Mouse (Mus musculus) forebrain, postnatal 0 days (tissue): ENCODE data around the gene Ssr1. TPM values are rescaled to one million over a fixed set of nuclear protein-coding genes. Genes with fewer than 3 reads are reported as not detected.

Experiments used
- ATAC-seq: fragments of 200-750 bp; cut with Nextera tagmentation; 2 replicates; pipeline ENCODE4 v1.8.0; 2017; ENCODE audit warnings: mild to moderate bottlenecking, moderate library complexity
- DNase-seq: peaks from one replicate; pipeline ENCODE4 v3.0.0-alpha.2; 2015
- H3K27ac ChIP-seq: fragments of 300-500 bp; sonication (generic); 2 replicates; pipeline ENCODE4 v1.5.1; 2014; ENCODE audit warnings: low read depth, mild to moderate bottlenecking, antibody characterized with exemption, low read length, moderate library complexity, mixed read lengths
- H3K27me3 ChIP-seq: fragments of 300-500 bp; sonication (generic); 2 replicates; pipeline ENCODE4 v1.6.1; 2014; ENCODE audit warnings: mild to moderate bottlenecking, low read length, mixed read lengths; ENCODE audit not compliant: insufficient read depth
- H3K36me3 ChIP-seq: fragments of 300-500 bp; sonication (generic); 2 replicates; pipeline ENCODE4 v1.6.1; 2014; ENCODE audit warnings: mild to moderate bottlenecking, moderate library complexity; ENCODE audit not compliant: insufficient read depth
- H3K4me1 ChIP-seq: fragments of 300-500 bp; sonication (generic); 2 replicates; pipeline ENCODE4 v1.6.1; 2014; ENCODE audit warnings: antibody characterized with exemption; ENCODE audit not compliant: insufficient read depth
- H3K4me2 ChIP-seq: fragments of 300-500 bp; sonication (generic); 2 replicates; pipeline ENCODE4 v1.6.1; 2014; ENCODE audit warnings: low read depth, mild to moderate bottlenecking, moderate library complexity
- H3K4me3 ChIP-seq: fragments of 300-500 bp; sonication (generic); 2 replicates; pipeline ENCODE4 v1.5.1; 2014; ENCODE audit warnings: low read depth, low read length, mixed read lengths
- H3K9ac ChIP-seq: fragments of 300-500 bp; sonication (generic); 2 replicates; pipeline ENCODE4 v1.6.1; 2014; ENCODE audit warnings: mild to moderate bottlenecking
- H3K9me3 ChIP-seq: fragments of 300-500 bp; sonication (generic); 2 replicates; pipeline ENCODE4 v1.6.1; 2016; ENCODE audit warnings: low read length
- CTCF ChIP-seq: sonication (generic); IDR thresholded peaks from 2 replicates; pipeline ENCODE4 v1.5.1; 2016; ENCODE audit warnings: antibody characterized with exemption, control low read depth, low read depth
- WGBS: fragments of 180-500 bp; shearing (Covaris S2); extraction: QIAGEN DNeasy Blood & Tissue Kit; methylation state at CpG from one replicate; pipeline ENCODE4 v1.1.7; 2014; 5-methylcytosine and 5-hydroxymethylcytosine counted together
- polyA plus RNA-seq: library from polyadenylated mRNA; unstranded; fragments of >200 nt; fragmentation: Nextera tagmentation; extraction: Ambion mirVana; gene quantifications from 2 replicates; pipeline ENCODE4 v1.2.1, GENCODE M21; 2015
- total RNA-seq: library from RNA; depleted of rRNA; stranded (reverse); fragments of >200 nt; gene quantifications from 2 replicates; pipeline ENCODE4 v1.2.3, GENCODE M21; 2014

Gene Ssr1
- total and polyA plus RNA-seq, 2 experiments from 2014 or later = 48.8 to 75.6 TPM

GRCm38 (mm10) chr13:37940167-37940566, 53.9 kb downstream of the Ssr1 start:
- DNase-seq = no peak
- WGBS = 90% methylated on average over 2 of the region's 2 CpGs
- no peak for TF ChIP-seq CTCF
- Histone ChIP-seq H3K9me3 (no peaks in the 10 kb centered on the region), H3K4me3 (no peak overlapping the region), H3K9ac (no peak overlapping the region), H3K4me2 (no peak overlapping the region), H3K4me1 (no peaks in the 10 kb centered on the region), H3K27me3 (no peaks in the 10 kb centered on the region), H3K36me3 (no peaks in the 10 kb centered on the region), H3K27ac (no peak overlapping the region)
- ATAC-seq = no peak

- Histone ChIP-seq H3K4me3 (no peak overlapping the region), H3K4me2 (no peak overlapping the region), H3K27me3 (no peaks in the 10 kb centered on the region), H3K27ac (no peak overlapping the region), H3K9ac (no peak overlapping the region), H3K36me3 (no peaks in the 10 kb centered on the region), H3K4me1 (no peaks in the 10 kb centered on the region), H3K9me3 (no peaks in the 10 kb centered on the region)
- 75% methylated on average over 3 of the region's 3 CpGs for WGBS
- no peak for ATAC-seq
- no peak for TF ChIP-seq CTCF
- DNase-seq = no peak
These were observed 57.7 kb downstream of the Ssr1 start for GRCm38 (mm10) chr13:37936351-37936750.

- no peak for DNase-seq
- WGBS = 68% methylated on average over 8 of the region's 8 CpGs
- no peak for TF ChIP-seq CTCF
- no peak; the same call in 1 of the 2 replicates for ATAC-seq
- Histone ChIP-seq H3K27ac (no peak overlapping the region), H3K4me2 (no peak overlapping the region), H3K4me3 (no peak overlapping the region), H3K27me3 (no peaks in the 10 kb centered on the region), H3K9me3 (no peaks in the 10 kb centered on the region), H3K36me3 (no peaks in the 10 kb centered on the region), H3K9ac (no peak overlapping the region), H3K4me1 (no peaks in the 10 kb centered on the region)
These were observed 59.1 kb downstream of the Ssr1 start for GRCm38 (mm10) chr13:37934920-37935319.

GRCm38 (mm10) chr13:37934075-37934474, 59.9 kb downstream of the Ssr1 start:
- no peak for ATAC-seq
- H3K4me2 ChIP-seq = no peak overlapping the region
- no peak overlapping the region for H3K27ac ChIP-seq
- no peaks in the 10 kb centered on the region for H3K27me3 ChIP-seq
- no peak for TF ChIP-seq CTCF
- H3K4me3 ChIP-seq = no peak overlapping the region
- H3K9me3 ChIP-seq = no peaks in the 10 kb centered on the region
- no peaks in the 10 kb centered on the region for H3K4me1 ChIP-seq
- WGBS = 85% methylated on average over 4 of the region's 4 CpGs
- no peak overlapping the region for H3K9ac ChIP-seq
- DNase-seq = no peak
- H3K36me3 ChIP-seq = no peaks in the 10 kb centered on the region; the same call in 1 of the 2 replicates

- no peaks in the 10 kb centered on the region for H3K4me1 ChIP-seq
- H3K27ac ChIP-seq = no peak overlapping the region
- 67% methylated on average over 27 of the region's 27 CpGs for WGBS
- no peaks in the 10 kb centered on the region for H3K27me3 ChIP-seq
- H3K9ac ChIP-seq = no peak overlapping the region
- no peak for TF ChIP-seq CTCF
- DNase-seq = no peak
- no peaks in the 10 kb centered on the region for H3K9me3 ChIP-seq
- H3K4me3 ChIP-seq = no peak overlapping the region
- no peak overlapping the region for H3K4me2 ChIP-seq
- ATAC-seq = 0 out of 2 replicates have a peak, but pooled peaks have one; percentile 25
- H3K36me3 ChIP-seq = no peaks in the 10 kb centered on the region; the same call in 1 of the 2 replicates
These were observed 62.7 kb downstream of the Ssr1 start for GRCm38 (mm10) chr13:37931210-37931922.

GRCm38 (mm10) chr13:37930621-37931020, 63.4 kb downstream of the Ssr1 start:
- no peak for TF ChIP-seq CTCF
- Histone ChIP-seq H3K9ac (no peak overlapping the region), H3K27me3 (no peaks in the 10 kb centered on the region), H3K4me1 (no peaks in the 10 kb centered on the region), H3K27ac (no peak overlapping the region), H3K4me3 (no peak overlapping the region), H3K9me3 (no peaks in the 10 kb centered on the region), H3K36me3 (no peaks in the 10 kb centered on the region; the same call in 1 of the 2 replicates), H3K4me2 (no peak overlapping the region)
- WGBS = 94% methylated on average over 23 of the region's 23 CpGs
- ATAC-seq (no peak), DNase-seq (no peak)

GRCm38 (mm10) chr13:37930091-37930490, 63.9 kb downstream of the Ssr1 start:
- H3K27me3 ChIP-seq = no peaks in the 10 kb centered on the region
- DNase-seq (no peak), ATAC-seq (no peak)
- H3K9me3 ChIP-seq = no peaks in the 10 kb centered on the region
- WGBS = 90% methylated on average over 13 of the region's 13 CpGs
- no peaks in the 10 kb centered on the region; the same call in 1 of the 2 replicates for H3K36me3 ChIP-seq
- H3K4me1 ChIP-seq = no peaks in the 10 kb centered on the region
- no peak overlapping the region for H3K27ac ChIP-seq
- no peak for TF ChIP-seq CTCF
- no peak overlapping the region for H3K4me3 ChIP-seq
- H3K4me2 ChIP-seq = no peak overlapping the region
- no peak overlapping the region for H3K9ac ChIP-seq
